In genomic region chr1:106403011-106403501, GRCm38 (mm10) we compare ENCODE assay signal across 20 mouse cellular contexts.
DNase-seq lines count a peak whose midpoint lies in the region; ATAC-seq and TF ChIP-seq lines count a peak whose summit lies in the region.
"Had no signal": no experiment of that assay in that cellular context is flagged by ENCODE, and none has a peak within 500 bp of the region (broad histone marks: within the 10 kb centered on the region; RNA-seq: fewer than 3 reads in every experiment).

No protein-coding gene starts in this region.

- H3K9me3 ChIP-seq in midbrain, embryonic 14.5 days (ENCODE audit: control insufficient read depth, low read length): no peaks in the 10 kb centered on the region
- H3K9me3 ChIP-seq in midbrain, embryonic 10.5 days (replicated peaks): no peaks in the 10 kb centered on the region
- no peaks in the 10 kb centered on the region for H3K9me3 ChIP-seq in forebrain, postnatal 0 days (ENCODE audit: low read length)
- no peaks in the 10 kb centered on the region for H3K9me3 ChIP-seq in limb, embryonic 10.5 days (replicated peaks)
- H3K9me3 ChIP-seq: embryonic facial prominence, embryonic 13.5 days; intestine, embryonic 15.5 days; limb, embryonic 12.5 days; liver, embryonic 13.5 days; lung, embryonic 15.5 days had no signal

- H3K4me3 ChIP-seq in midbrain, embryonic 14.5 days (replicated peaks; ENCODE audit: low read depth, low read length): no peak overlapping the region
- H3K4me3 ChIP-seq in midbrain, embryonic 10.5 days: no peak overlapping the region
- no peak overlapping the region for H3K4me3 ChIP-seq in embryonic fibroblast, embryonic 13.5 days (ENCODE audit: insufficient read depth, low read length)
- H3K4me3 ChIP-seq in forebrain, postnatal 0 days (ENCODE audit: low read depth, low read length): no peak overlapping the region
- no peak overlapping the region for H3K4me3 ChIP-seq in limb, embryonic 10.5 days
- H3K4me3 ChIP-seq: embryonic facial prominence, embryonic 13.5 days; intestine, embryonic 15.5 days; limb, embryonic 12.5 days; liver, embryonic 13.5 days; lung, embryonic 15.5 days had no signal

- no peaks in the 10 kb centered on the region for H3K36me3 ChIP-seq in midbrain, embryonic 14.5 days (ENCODE audit: control insufficient read depth, insufficient read depth, low read length)
- H3K36me3 ChIP-seq in midbrain, embryonic 10.5 days: no peaks in the 10 kb centered on the region
- H3K36me3 ChIP-seq in forebrain, postnatal 0 days (ENCODE audit: insufficient read depth): no peaks in the 10 kb centered on the region
- no peaks in the 10 kb centered on the region for H3K36me3 ChIP-seq in limb, embryonic 10.5 days
- H3K36me3 ChIP-seq: embryonic facial prominence, embryonic 13.5 days; intestine, embryonic 15.5 days; limb, embryonic 12.5 days; liver, embryonic 13.5 days; lung, embryonic 15.5 days had no signal

- no peak overlapping the region for H3K4me2 ChIP-seq in midbrain, embryonic 14.5 days (ENCODE audit: low read length)
- no peak overlapping the region for H3K4me2 ChIP-seq in forebrain, postnatal 0 days (ENCODE audit: low read depth)
- H3K4me2 ChIP-seq: embryonic facial prominence, embryonic 13.5 days; intestine, embryonic 15.5 days; limb, embryonic 12.5 days; liver, embryonic 13.5 days; lung, embryonic 15.5 days had no signal

- no peak for DNase-seq in midbrain, embryonic 14.5 days
- DNase-seq in midbrain, embryonic 10.5 days (ENCODE audit: low spot score): no peak
- peak; percentile 21 for DNase-seq in forebrain, postnatal 0 days
- DNase-seq in limb, embryonic 10.5 days (ENCODE audit: low spot score): peak; percentile 9
- no peak for DNase-seq in thymus, postnatal 36 days
- DNase-seq in heart, adult 9 months (ENCODE audit: low spot score in 2 of 2): no peak
- DNase-seq: adrenal gland, adult 2 months; cerebellum, adult 9-10 months; heart, postnatal 36 days; kidney, postnatal 4 days; layer of hippocampus, adult 9-11 months; liver, embryonic 13.5 days; lung, postnatal 4 days; right cerebral cortex, adult 18-20 months had no signal

- no peak for TF ChIP-seq CTCF in embryonic fibroblast, embryonic 13.5 days (IDR thresholded peaks at IDR 0.05; ENCODE audit: borderline replicate concordance, insufficient read depth, low read length)
- no peak for TF ChIP-seq CTCF in forebrain, postnatal 0 days (IDR thresholded peaks at IDR 0.05; ENCODE audit: low read depth)

- H3K4me1 ChIP-seq in midbrain, embryonic 14.5 days (ENCODE audit: control insufficient read depth, insufficient read depth, low read length): no peaks in the 10 kb centered on the region
- peaks cover 4% of the 10 kb centered on the region for H3K4me1 ChIP-seq in midbrain, embryonic 10.5 days
- H3K4me1 ChIP-seq in embryonic fibroblast, embryonic 13.5 days (ENCODE audit: control insufficient read depth, insufficient read depth, low read length): peaks cover 34% of the 10 kb centered on the region
- no peaks in the 10 kb centered on the region for H3K4me1 ChIP-seq in forebrain, postnatal 0 days (ENCODE audit: insufficient read depth)
- no peaks in the 10 kb centered on the region for H3K4me1 ChIP-seq in limb, embryonic 10.5 days
- H3K4me1 ChIP-seq: embryonic facial prominence, embryonic 13.5 days; limb, embryonic 12.5 days; liver, embryonic 13.5 days had no signal

- TF ChIP-seq POLR2A in embryonic fibroblast, embryonic 13.5 days (IDR thresholded peaks at IDR 0.05; ENCODE audit: low read depth, low read length): no peak

- H3K27me3 ChIP-seq in midbrain, embryonic 14.5 days (ENCODE audit: control insufficient read depth, insufficient read depth, low read length): no peaks in the 10 kb centered on the region
- no peaks in the 10 kb centered on the region for H3K27me3 ChIP-seq in midbrain, embryonic 10.5 days (ENCODE audit: low read depth, poor library complexity, severe bottlenecking)
- H3K27me3 ChIP-seq in forebrain, postnatal 0 days (ENCODE audit: insufficient read depth, low read length): no peaks in the 10 kb centered on the region
- H3K27me3 ChIP-seq in limb, embryonic 10.5 days (ENCODE audit: low read depth, poor library complexity, severe bottlenecking): no peaks in the 10 kb centered on the region
- H3K27me3 ChIP-seq: embryonic facial prominence, embryonic 13.5 days; intestine, embryonic 15.5 days; limb, embryonic 12.5 days; liver, embryonic 13.5 days; lung, embryonic 15.5 days had no signal

- ATAC-seq in midbrain, embryonic 14.5 days (ENCODE audit: low FRiP score, low TSS enrichment): 0 out of 2 replicates have a peak, but pooled peaks have one; percentile 12
- ATAC-seq in forebrain, postnatal 0 days: peak; percentile 55
- ATAC-seq in erythroid progenitor cell, adult 5-6 weeks (replicated peaks; ENCODE audit: low FRiP score, poor library complexity, severe bottlenecking): no peak
- ATAC-seq: intestine, embryonic 15.5 days had no signal

- 57% methylated on average over 6 of the region's 6 CpGs for WGBS in midbrain, embryonic 14.5 days
- WGBS in midbrain, embryonic 10.5 days: 65% methylated on average over 6 of the region's 6 CpGs
- 32% methylated on average over 6 of the region's 6 CpGs for WGBS in forebrain, postnatal 0 days
- 93% methylated on average over 6 of the region's 6 CpGs for WGBS in limb, embryonic 10.5 days

- H3K9ac ChIP-seq in midbrain, embryonic 14.5 days (replicated peaks; ENCODE audit: low read length): no peak overlapping the region
- no peak overlapping the region for H3K9ac ChIP-seq in forebrain, postnatal 0 days
- H3K9ac ChIP-seq: embryonic facial prominence, embryonic 13.5 days; intestine, embryonic 15.5 days; limb, embryonic 12.5 days; liver, embryonic 13.5 days; lung, embryonic 15.5 days had no signal

- H3K27ac ChIP-seq in midbrain, embryonic 14.5 days (replicated peaks; ENCODE audit: low read depth, low read length): no peak overlapping the region
- no peak overlapping the region for H3K27ac ChIP-seq in midbrain, embryonic 10.5 days (replicated peaks)
- peak overlapping the region; percentile 78; the same call in 1 of the 2 replicates for H3K27ac ChIP-seq in embryonic fibroblast, embryonic 13.5 days (ENCODE audit: insufficient read depth, low read length)
- H3K27ac ChIP-seq in forebrain, postnatal 0 days (ENCODE audit: low read depth, low read length): no peak overlapping the region
- H3K27ac ChIP-seq in limb, embryonic 10.5 days: no peak overlapping the region
- H3K27ac ChIP-seq: embryonic facial prominence, embryonic 13.5 days; intestine, embryonic 15.5 days; limb, embryonic 12.5 days; liver, embryonic 13.5 days; lung, embryonic 15.5 days had no signal

Comparison
In these comparisons a context has a peak if more than half of its experiments do, and no peak if none do; other contexts are left out.
1. DNase-seq: peak in forebrain, postnatal 0 days (single experiment) and limb, embryonic 10.5 days (single experiment); none in midbrain, embryonic 14.5 days (single experiment), midbrain, embryonic 10.5 days (single experiment), thymus, postnatal 36 days (0 of 2) and heart, adult 9 months (0 of 2).